Mouse (Mus musculus): ENCODE results near the gene Olfr1264. TPM values are rescaled to one million over a fixed set of nuclear protein-coding genes. Genes with fewer than 3 reads are reported as not detected.

Gene Olfr1264
- total RNA-seq (2021): not detected

GRCm38 (mm10) chr2:90025477-90025876 is at the start of gene Olfr1264:
Olfr1264 (minus strand) TSS chr2:90025577.
- intact Hi-C loops (cut with DNase I): no loop called here
- DNase-seq (ENCODE audit: low spot score in 2 of 2): no peak

- no peak for DNase-seq (ENCODE audit: low spot score in 2 of 2)
- intact Hi-C loops (cut with DNase I): no loop called here
These were observed 44.7 kb upstream of the Olfr1264 start for GRCm38 (mm10) chr2:90070065-90070464.

GRCm38 (mm10) chr2:90063494-90063893 is 38.1 kb upstream of the Olfr1264 start, which contains the start of gene Olfr140:
Olfr140 (minus strand) TSS chr2:90063594.
- DNase-seq (ENCODE audit: low spot score in 2 of 2): no peak
- intact Hi-C loops (cut with DNase I): no loop called here

GRCm38 (mm10) chr2:90035037-90035436 is 9.7 kb upstream of the Olfr1264 start, which contains the start of gene Olfr1265:
Olfr1265 (plus strand) TSS chr2:90035337.
- intact Hi-C loops (cut with DNase I): no loop called here
- no peak for DNase-seq (ENCODE audit: low spot score in 2 of 2)

- intact Hi-C loops (cut with DNase I): no loop called here
- no peak for DNase-seq (ENCODE audit: low spot score in 2 of 2)
These were observed 13.5 kb downstream of the Olfr1264 start, which contains the start of gene Olfr1263 for GRCm38 (mm10) chr2:90011831-90012230. Olfr1263 (plus strand) TSS chr2:90012131.

- intact Hi-C loops (cut with DNase I): no loop called here
- DNase-seq (ENCODE audit: low spot score in 2 of 2): no peak
These were observed 25.5 kb downstream of the Olfr1264 start, which contains the start of gene Olfr1262 for GRCm38 (mm10) chr2:89999845-90000244. Olfr1262 (plus strand) TSS chr2:90000145.

- DNase-seq (ENCODE audit: low spot score in 2 of 2): no peak
- intact Hi-C loops (cut with DNase I): no loop called here
These were observed 34.5 kb downstream of the Olfr1264 start, which contains the start of gene Olfr1261 for GRCm38 (mm10) chr2:89990921-89991320. Olfr1261 (plus strand) TSS chr2:89991221.

- DNase-seq (ENCODE audit: low spot score in 2 of 2): no peak
These were observed 47.7 kb downstream of the Olfr1264 start for GRCm38 (mm10) chr2:89977709-89978108.

GRCm38 (mm10) chr2:89974184-89974583 is 51.2 kb downstream of the Olfr1264 start, which contains the start of gene Olfr1260:
Olfr1260 (plus strand) TSS chr2:89974340.
- DNase-seq (ENCODE audit: low spot score in 2 of 2): no peak
- intact Hi-C loops (cut with DNase I): no loop called here

More at GRCm38 (mm10) chr2:89977709-89978108, 47.7 kb downstream of the Olfr1264 start:
- intact Hi-C loops (cut with DNase I): no loop called here

Other genes starting within 250 kb of the Olfr1264 start
- not detected for gene Olfr1254, start 232.0 kb downstream of the Olfr1264 start, total RNA-seq (2021)
- not detected for gene Olfr1255, start 213.5 kb downstream of the Olfr1264 start, total RNA-seq (2021)
- gene Olfr1256, start 184.0 kb downstream of the Olfr1264 start, total RNA-seq (2021): not detected
- gene Olfr48, start 177.4 kb downstream of the Olfr1264 start, total RNA-seq (2021): not detected
- gene Olfr1257, start 147.1 kb downstream of the Olfr1264 start, total RNA-seq (2021): not detected
- not detected for gene Olfr1258, start 98.3 kb downstream of the Olfr1264 start, total RNA-seq (2021)
- gene Olfr1259, start 76.9 kb downstream of the Olfr1264 start, total RNA-seq (2021): not detected
- gene Olfr1260, start 51.2 kb downstream of the Olfr1264 start, total RNA-seq (2021): not detected
- gene Olfr1261, start 34.4 kb downstream of the Olfr1264 start, total RNA-seq (2021): not detected
- not detected for gene Olfr1262, start 25.4 kb downstream of the Olfr1264 start, total RNA-seq (2021)
- not detected for gene Olfr1263, start 13.4 kb downstream of the Olfr1264 start, total RNA-seq (2021)
- gene Olfr1265, start 9.8 kb upstream of the Olfr1264 start, total RNA-seq (2021): not detected
- not detected for gene Olfr140, start 38.0 kb upstream of the Olfr1264 start, total RNA-seq (2021)
- not detected for gene Olfr1269, start 95.8 kb upstream of the Olfr1264 start, total RNA-seq (2021)
- not detected for gene Olfr32, start 116.7 kb upstream of the Olfr1264 start, total RNA-seq (2021)
- not detected for gene Olfr1270, start 127.5 kb upstream of the Olfr1264 start, total RNA-seq (2021)
- not detected for gene Olfr1506, start 198.9 kb upstream of the Olfr1264 start, total RNA-seq (2021)
- gene Olfr142, start 232.0 kb upstream of the Olfr1264 start, total RNA-seq (2021): not detected
- not detected for gene Olfr1271, start 245.5 kb upstream of the Olfr1264 start, total RNA-seq (2021)